Comparison of ENCODE assay signal across 19 mouse cellular contexts in the genomic region with DNA sequence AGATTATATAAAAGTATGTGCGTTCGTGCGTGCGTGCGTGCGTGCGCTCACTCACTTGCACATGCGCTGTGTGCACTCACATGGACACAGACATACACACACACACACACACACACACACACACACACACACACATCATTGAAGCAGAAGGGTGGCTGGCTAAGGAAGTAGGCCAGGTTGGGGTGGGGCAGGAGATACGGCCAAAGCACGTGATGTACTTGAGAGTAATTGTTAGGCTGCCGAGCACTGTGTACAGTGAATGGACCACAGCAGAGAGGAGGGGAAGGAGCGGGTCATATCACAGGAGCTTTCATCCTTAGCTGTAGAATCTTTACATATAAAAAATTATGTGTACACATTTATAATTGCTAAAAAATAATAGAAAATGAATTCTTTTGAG.
"Had no signal": no experiment of that assay in that cellular context is flagged by ENCODE, and none has a peak within 500 bp of the region (broad histone marks: within the 10 kb centered on the region; RNA-seq: fewer than 3 reads in every experiment).

No protein-coding gene starts in this region.

- H3K27me3 ChIP-seq: intestine, embryonic 15.5 days; kidney, embryonic 15.5 days; liver, embryonic 13.5 days; lung, embryonic 15.5 days; midbrain, embryonic 15.5 days had no signal

- DNase-seq: kidney, adult 11 months; kidney, adult 8-10 months; kidney, postnatal 10 days; kidney, postnatal 36 days; layer of hippocampus, postnatal 36 days; liver, embryonic 13.5 days; retina, postnatal 1 day; right cerebral cortex, postnatal 25 days; spleen, adult 18-20 months; thymus, adult 2 months; thymus, postnatal 14 days; thymus, postnatal 4 days had no signal

- H3K4me1 ChIP-seq: intestine, embryonic 15.5 days; kidney, embryonic 15.5 days; lung, embryonic 15.5 days; midbrain, embryonic 15.5 days had no signal

- H3K4me2 ChIP-seq: intestine, embryonic 15.5 days; kidney, embryonic 15.5 days; liver, embryonic 13.5 days; lung, embryonic 15.5 days; midbrain, embryonic 11.5 days; midbrain, embryonic 15.5 days had no signal

- H3K4me3 ChIP-seq: intestine, embryonic 15.5 days; kidney, embryonic 15.5 days; left cerebral cortex, adult 2 months; liver, embryonic 13.5 days; lung, embryonic 15.5 days; midbrain, embryonic 15.5 days; myocyte had no signal

- H3K9me3 ChIP-seq: intestine, embryonic 15.5 days; kidney, embryonic 15.5 days; liver, embryonic 13.5 days; lung, embryonic 15.5 days; midbrain, embryonic 15.5 days had no signal

- H3K9ac ChIP-seq: intestine, embryonic 15.5 days; kidney, embryonic 15.5 days; liver, embryonic 13.5 days; lung, embryonic 15.5 days; midbrain, embryonic 15.5 days had no signal

- H3K27ac ChIP-seq: intestine, embryonic 15.5 days; kidney, embryonic 15.5 days; left cerebral cortex, adult 2 months; liver, embryonic 13.5 days; lung, embryonic 15.5 days; midbrain, embryonic 15.5 days had no signal

- H3K36me3 ChIP-seq: intestine, embryonic 15.5 days; kidney, embryonic 15.5 days; lung, embryonic 15.5 days; midbrain, embryonic 15.5 days had no signal

- ATAC-seq: intestine, embryonic 15.5 days; midbrain, embryonic 15.5 days had no signal
